Mouse (Mus musculus): Measurements from ENCODE around the gene Spata13.

Spata13 gene

GRCm38 (mm10) chr14:60711590-60712288 lies 77.9 kb downstream of the Spata13 start:
- DNase-seq (ENCODE audit: low read depth in 2 of 2, low spot score in 2 of 2), result peak; percentile 23 to 32

GRCm38 (mm10) chr14:60712289-60712830 lies 78.6 kb downstream of the Spata13 start:
- peak; percentile 30 to 37 for DNase-seq (ENCODE audit: low read depth in 2 of 2, low spot score in 2 of 2)

DNA sequence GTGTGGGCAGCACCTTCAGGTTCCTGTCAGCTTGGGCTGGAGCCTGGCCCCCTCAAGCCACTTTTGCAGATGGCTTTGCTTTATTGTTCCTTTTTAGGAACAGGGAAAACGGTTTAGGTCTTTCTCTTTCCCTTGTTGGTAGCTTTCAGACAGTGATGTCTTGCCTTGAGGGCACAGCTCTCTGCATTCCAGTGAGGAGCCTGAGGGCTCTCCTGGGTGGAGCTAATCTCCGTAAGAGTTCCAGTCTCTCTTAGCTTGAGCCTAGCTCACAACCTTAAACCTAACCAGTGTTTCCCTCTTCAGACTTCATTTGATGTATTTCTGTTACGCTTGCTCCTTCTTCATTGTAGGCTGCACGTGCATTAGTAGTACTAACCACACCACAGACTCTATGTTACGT lies 81.9 kb downstream of the Spata13 start:
- DNase-seq (ENCODE audit: low read depth in 2 of 2, low spot score in 2 of 2), result no peak

DNA sequence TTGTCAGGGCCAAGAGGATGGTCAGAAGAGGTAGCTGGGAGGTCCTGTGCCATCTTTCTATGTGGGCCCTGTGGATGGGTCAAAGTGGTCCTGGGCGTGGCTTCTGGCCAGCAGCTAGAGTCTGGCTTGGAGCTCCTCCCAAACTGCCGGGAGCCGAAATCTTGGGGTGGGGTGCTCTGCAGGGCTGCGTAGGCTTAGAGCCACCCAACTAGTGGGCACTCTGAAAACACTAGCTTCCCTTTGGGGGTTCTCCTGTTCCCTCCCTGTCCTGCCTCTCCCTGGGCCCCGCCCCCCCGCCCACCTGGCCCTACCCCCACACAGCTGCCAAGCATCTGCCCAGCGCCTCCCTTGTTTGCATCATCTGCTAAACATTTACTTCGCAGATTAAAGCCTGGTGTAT lies 87.5 kb downstream of the Spata13 start:
- no peak for DNase-seq (ENCODE audit: low read depth in 2 of 2, low spot score in 2 of 2)

DNA sequence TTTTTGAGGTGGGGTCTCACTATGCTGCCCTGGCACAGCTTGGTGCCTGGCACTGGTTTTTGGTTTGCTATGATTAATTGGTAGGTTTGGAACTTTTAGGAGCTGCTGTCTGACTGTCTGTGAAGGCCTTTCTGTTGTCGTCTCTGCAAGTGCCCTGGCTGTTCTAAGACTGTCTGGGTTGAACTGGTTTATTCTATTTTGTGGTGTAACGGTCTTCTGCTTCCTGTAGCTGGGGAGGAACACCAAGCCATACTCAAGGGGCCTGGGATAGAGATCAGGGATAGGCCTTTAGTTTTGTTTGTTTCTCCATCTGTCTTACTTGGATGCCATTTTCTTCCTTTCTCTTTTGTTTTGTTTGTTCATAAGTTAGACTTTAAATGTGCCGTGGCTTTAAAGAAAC lies 88.1 kb downstream of the Spata13 start:
- no peak for DNase-seq (ENCODE audit: low read depth in 2 of 2, low spot score in 2 of 2)

DNA sequence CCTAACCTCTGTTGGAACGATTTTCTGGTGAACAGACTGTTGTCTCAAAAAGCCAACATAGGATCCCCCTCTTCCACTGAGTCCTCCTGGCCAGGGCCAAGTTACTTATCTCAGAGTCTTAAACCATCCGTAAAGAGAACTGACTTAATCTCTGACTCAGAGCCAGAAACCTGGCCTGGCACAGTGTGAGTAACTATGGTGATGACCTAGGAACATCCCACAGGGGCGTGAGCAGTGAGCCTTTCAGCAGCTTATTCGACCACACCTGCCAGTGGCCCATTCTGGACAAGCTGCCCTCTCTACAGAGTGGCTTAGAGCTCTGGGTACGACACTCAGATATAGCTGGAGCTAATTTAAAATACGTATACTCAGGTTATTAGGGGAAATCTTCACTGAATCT lies 92.3 kb downstream of the Spata13 start:
- no peak for DNase-seq (ENCODE audit: low read depth in 2 of 2, low spot score in 2 of 2)

GRCm38 (mm10) chr14:60727130-60727529 lies 93.3 kb downstream of the Spata13 start:
- no peak for DNase-seq (ENCODE audit: low read depth in 2 of 2, low spot score in 2 of 2)

DNA sequence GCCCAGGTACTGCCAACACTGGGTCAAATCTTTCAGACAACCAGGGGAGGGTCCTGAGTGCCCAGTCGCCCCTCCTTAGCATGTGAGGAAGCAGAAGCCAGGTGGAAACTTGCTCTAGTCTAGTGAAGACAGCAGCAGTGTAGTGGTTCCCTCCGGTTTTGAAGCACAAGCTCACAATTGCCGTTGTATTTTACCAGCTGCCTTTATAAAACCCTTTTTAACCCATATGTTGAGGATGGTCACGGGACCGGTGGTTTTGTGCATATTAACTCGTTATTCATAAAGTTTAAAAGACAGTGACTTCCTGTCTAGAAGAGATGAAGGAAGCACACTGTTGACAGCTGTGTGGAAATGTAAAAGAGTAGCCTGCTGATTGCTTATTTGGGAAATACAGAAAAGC lies 98.3 kb downstream of the Spata13 start:
- DNase-seq (ENCODE audit: low read depth in 2 of 2, low spot score in 2 of 2), result peak in 1 of 2 experiments; percentile 59

- no peak for DNase-seq (ENCODE audit: low read depth in 2 of 2, low spot score in 2 of 2)
These were observed 99.0 kb downstream of the Spata13 start for GRCm38 (mm10) chr14:60732787-60733186.

- no peak for DNase-seq (ENCODE audit: low read depth in 2 of 2, low spot score in 2 of 2)
These were observed 99.9 kb downstream of the Spata13 start for GRCm38 (mm10) chr14:60733706-60734105.

GRCm38 (mm10) chr14:60735206-60735605 lies 101.4 kb downstream of the Spata13 start:
- DNase-seq (ENCODE audit: low read depth in 2 of 2, low spot score in 2 of 2), result no peak

DNA sequence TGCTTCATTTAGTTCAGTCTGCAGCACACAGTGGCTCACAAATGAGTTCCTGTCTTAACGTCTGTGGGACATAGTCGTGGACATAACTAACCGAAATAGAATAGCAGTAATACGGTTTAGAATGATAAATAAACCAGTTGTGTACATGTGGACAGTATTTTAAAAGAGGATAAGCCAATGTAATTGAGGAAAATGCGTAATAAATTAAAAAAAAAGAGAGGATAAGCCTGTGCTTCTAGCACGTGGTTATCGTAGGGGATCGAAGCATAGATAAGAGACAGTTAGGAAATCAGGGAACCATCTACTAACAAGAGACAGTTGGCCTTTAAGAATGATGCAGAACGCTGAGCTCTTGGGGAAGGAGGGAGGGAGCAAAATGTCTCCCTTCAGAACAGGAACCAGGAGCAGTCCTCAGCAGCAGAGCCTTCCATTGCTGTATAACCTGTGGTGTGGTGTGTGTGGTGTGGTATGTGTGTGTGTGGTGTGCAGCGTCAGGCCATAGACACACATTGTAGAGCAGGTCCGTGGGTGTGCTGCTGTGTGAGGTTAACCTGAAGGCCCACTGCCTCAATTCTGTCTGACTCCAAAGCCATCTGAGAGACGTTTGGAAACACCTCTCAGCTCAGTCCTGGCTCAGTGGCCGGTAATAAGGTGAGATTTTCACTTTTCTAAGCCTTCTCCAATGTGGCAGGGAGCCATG lies 102.2 kb downstream of the Spata13 start:
- no peak for DNase-seq (ENCODE audit: low read depth in 2 of 2, low spot score in 2 of 2)

DNA sequence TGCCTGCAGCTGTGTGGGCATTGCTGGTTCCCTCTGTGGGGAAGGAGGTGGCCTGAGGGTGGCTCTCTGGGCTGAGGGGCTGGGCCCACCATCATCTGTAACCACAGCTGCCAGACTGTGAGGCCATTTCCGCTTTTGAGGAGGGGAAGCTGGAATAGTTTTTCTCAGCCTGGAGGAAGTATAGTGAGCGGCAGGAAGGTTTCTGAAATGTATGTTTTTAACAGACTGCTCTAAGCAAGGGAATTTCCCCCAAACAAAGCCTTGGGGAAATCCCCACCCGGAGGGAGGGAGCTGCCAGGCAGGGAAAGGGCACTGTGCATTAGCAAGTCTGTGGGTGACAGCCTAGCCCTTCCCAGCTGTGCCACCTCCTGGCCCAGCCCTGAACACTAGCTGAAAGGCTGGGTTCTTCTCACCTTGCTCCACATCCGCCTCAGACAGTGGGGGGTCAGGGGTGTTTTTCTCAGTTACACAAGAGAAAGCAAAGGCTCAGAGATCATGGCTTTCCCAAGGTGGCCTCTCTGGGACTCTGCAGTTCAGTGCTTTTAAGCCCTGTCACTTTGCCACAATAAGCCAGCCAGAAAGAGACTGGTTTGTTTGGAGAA lies 102.9 kb downstream of the Spata13 start:
- DNase-seq (ENCODE audit: low read depth in 2 of 2, low spot score in 2 of 2), result peak; percentile 85 to 87

- DNase-seq (ENCODE audit: low read depth in 2 of 2, low spot score in 2 of 2), result peak; percentile 35 to 45
These were observed 103.4 kb downstream of the Spata13 start for GRCm38 (mm10) chr14:60737202-60737611.

- peak; percentile 39 to 61 for DNase-seq (ENCODE audit: low read depth in 2 of 2, low spot score in 2 of 2)
These were observed 104.7 kb downstream of the Spata13 start for GRCm38 (mm10) chr14:60738434-60738938.

DNA sequence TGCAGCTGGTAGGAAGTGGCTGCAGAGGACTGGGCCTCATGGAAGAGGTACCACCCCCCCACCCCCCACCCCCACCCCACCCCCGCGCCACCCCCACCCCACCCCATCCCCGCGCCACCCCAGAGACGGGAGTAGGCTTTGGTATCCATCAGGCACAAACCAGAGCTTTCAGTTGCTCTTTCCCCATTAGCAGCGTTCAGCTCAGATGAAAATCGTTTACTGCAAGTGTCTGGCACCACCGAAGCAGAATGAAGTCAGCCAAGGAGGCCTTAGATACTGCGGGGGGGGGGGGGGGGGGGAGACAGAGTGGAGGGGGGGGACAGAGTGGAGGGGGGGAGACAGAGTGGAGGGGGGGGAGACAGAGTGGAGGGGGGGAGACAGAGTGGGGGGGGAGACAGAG lies 105.4 kb downstream of the Spata13 start:
- DNase-seq (ENCODE audit: low read depth in 2 of 2, low spot score in 2 of 2), result no peak

GRCm38 (mm10) chr14:60739616-60740015 lies 105.8 kb downstream of the Spata13 start:
- DNase-seq (ENCODE audit: low read depth in 2 of 2, low spot score in 2 of 2), result no peak

- DNase-seq (ENCODE audit: low read depth in 2 of 2, low spot score in 2 of 2), result no peak
These were observed 106.7 kb downstream of the Spata13 start for GRCm38 (mm10) chr14:60740507-60740906.

- DNase-seq (ENCODE audit: low read depth in 2 of 2, low spot score in 2 of 2), result no peak
These were observed 107.2 kb downstream of the Spata13 start for GRCm38 (mm10) chr14:60741033-60741432.

DNA sequence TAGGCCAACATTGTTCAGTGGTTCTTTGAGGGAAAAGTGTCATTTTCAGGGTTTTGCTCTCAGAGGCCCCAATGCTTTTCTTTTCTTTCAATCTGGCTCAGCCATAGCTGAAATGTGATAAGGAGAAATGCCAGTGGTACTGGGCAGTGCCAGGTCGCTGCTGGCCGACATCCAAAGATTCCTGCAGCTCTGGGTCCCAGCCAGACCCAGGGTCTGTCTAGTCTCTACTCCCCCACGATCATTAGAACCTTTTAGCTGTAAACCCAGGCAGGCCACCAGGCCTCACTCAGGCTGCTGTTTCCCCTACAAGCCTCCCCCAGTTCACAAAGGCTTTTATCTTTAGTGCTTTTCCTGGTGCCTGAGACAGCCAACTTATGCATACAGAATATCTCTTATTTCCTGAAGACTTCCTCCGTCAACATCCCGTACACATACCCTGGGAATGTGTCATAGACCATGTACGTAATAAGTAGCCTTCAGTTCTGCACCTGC lies 107.7 kb downstream of the Spata13 start:
- DNase-seq (ENCODE audit: low read depth in 2 of 2, low spot score in 2 of 2), result no peak

DNA sequence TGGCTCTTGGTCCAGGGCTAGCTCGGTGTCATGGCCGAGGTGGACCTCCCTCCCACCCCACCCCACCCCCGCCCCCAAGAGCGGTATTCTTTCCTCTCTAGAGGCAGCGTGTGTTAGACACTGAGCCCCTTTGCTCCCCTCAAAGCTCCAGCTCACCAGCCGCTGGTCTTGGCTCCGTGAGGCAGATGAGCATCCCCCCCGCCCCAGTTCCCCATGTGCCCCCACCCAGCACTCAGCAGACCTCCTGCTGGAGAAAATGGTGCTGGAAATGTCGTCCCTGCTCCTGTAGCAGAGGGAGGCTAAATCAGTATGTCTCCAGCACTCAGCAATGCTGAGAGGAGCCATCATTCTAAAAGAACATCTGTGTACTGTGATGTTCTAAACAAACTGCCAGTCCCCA lies 109.9 kb downstream of the Spata13 start:
- no peak for DNase-seq (ENCODE audit: low read depth in 2 of 2, low spot score in 2 of 2)

- DNase-seq (ENCODE audit: low read depth in 2 of 2, low spot score in 2 of 2), result no peak
These were observed 111.4 kb downstream of the Spata13 start for GRCm38 (mm10) chr14:60745201-60745600.

Measured in CD8-positive naive resting alpha-beta T cell, adult 2 months (primary cell).